Mouse (Mus musculus) cerebellum, adult 2 months (tissue): ENCODE measurements at regions not wholly inside any gene's neighbourhood (a gene's known extent, or its start where the extent isn't known, plus 50 kb on each side); places are given as distances from the start of the nearest gene placed in this dataset.

Experiments
- CTCF ChIP-seq: fragments of 200-500 bp; IDR thresholded peaks from 2 replicates; pipeline ENCODE4 v1.5.1; 2011; ENCODE audit warnings: low read depth, mild to moderate bottlenecking, control low read depth, low read length, moderate library complexity, borderline replicate concordance; ENCODE audit not compliant: insufficient read depth
- POLR2A ChIP-seq: fragments of 200-500 bp; IDR thresholded peaks from 2 replicates; pipeline ENCODE4 v1.6.1; 2011; ENCODE audit warnings: low read length, control low read depth, borderline replicate concordance; ENCODE audit not compliant: insufficient read depth

- TF ChIP-seq CTCF, result no peak
- no peak for TF ChIP-seq POLR2A
Measured at GRCm38 (mm10) chrX:14302125-14302524, 91.2 kb downstream of the H2al1n start.
